Mouse (Mus musculus) megakaryocyte progenitor cell, adult 5-6 weeks (primary cell): ENCODE results near the gene Ezr. TPM values are rescaled to one million over a fixed set of nuclear protein-coding genes. Genes with fewer than 3 reads are reported as not detected.
A peak's percentile ranks its signal among the peaks of the same experiment; 100 is the strongest.

Source experiments
- ATAC-seq: replicated peaks from 2 replicates; pipeline ENCODE4 v1.8.0; 2016; ENCODE audit warnings: mild to moderate bottlenecking, moderate TSS enrichment, inconsistent platforms; ENCODE audit not compliant: poor library complexity
- total RNA-seq, 2 experiments: library from RNA; stranded (forward) in 1 of 2; stranded (reverse) in 1 of 2; fragments of 157-497, 149-512 nt in 1 of 2; fragments of 200-1000 nt in 1 of 2; gene quantifications; 2 replicates each; pipeline versions ENCODE4 v1.2.3 to v1.2.4; 2015 to 2017

Gene Ezr
- total RNA-seq (2015), result 43.8 and 45.3 TPM in 2 replicates
- 118 and 129 TPM in 2 replicates for total RNA-seq (2017)

DNA sequence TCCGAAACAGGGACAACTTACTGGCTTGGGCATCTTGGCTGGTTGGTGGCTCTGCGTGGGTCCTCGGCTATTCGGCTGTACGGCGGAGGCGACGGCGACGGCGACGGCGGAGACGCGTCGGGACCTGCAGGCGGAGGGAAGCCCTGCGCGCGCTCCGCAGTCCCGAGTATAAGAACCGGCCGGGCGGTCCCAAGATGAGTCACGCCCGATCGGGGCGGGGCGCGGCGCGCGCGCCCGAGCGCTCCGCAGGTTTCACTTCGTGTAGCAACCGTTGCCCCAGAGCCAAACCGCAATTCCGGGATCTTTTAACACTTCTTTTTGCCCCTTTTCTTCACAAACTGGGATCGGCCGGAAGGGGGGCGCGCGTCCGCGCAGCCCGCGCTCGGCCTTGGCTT, at the start of gene Ezr:
Ezr (minus strand) TSS at position 174 of the 395 bp plus-strand sequence.
- peak; percentile 72 for ATAC-seq

DNA sequence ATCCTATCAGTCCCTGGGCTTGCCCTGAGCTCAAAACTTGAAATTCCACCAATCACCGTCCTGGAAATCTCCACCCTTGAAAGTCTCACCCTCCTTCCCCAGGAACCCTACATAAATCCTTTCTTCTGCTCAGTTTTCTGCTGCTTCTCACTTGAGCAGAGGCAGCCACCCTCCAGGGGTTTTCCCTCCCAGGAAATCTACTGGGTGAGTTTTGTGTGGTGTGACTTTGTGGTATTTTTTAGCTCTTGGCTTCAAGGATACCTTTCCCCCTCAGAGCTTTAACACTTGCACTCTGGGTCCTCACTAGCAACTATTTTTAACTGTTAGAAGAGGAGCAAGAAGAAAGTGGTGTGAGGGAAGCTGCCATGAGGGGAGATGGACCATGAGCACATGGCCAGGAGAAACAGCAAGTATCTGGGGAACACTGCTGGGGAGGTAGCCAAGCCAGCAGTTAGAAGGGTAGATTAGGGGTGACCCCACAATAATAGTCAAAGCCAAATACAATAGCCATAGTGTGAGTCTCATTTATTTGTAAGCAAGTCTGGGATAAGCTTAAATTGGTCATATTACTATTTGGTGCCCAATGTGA, 47.5 kb upstream of the Ezr start:
- no peak for ATAC-seq

DNA sequence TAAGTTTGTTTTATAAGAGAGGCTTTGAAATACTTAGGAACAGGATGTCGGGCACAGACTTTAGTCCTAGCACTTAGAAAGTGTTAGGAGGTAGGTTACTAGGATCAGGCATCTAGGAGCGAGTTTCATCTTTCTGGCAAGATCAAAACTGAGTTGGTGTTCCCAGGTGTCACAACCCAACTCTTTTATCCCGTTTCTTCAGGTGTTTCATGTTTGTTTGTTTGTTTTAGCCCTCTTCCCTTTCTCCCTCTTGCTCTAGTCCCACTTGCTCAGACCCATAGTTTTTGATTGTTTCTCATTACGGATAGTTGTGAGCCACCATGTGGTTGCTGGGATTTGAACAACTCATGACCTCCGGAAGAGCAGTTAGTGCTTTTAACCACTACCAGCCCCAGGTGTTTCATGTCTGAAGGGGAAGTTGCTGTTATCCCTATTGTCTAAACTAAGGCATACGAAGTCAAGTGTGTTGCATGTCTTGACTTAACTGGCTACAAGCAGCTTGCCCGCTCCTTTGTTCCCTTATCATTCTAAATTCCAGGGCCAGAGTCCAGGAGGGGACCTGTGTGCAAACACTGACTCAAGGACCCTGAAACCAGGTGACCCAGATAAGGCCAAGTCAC, 46.1 kb upstream of the Ezr start:
- no peak for ATAC-seq

DNA sequence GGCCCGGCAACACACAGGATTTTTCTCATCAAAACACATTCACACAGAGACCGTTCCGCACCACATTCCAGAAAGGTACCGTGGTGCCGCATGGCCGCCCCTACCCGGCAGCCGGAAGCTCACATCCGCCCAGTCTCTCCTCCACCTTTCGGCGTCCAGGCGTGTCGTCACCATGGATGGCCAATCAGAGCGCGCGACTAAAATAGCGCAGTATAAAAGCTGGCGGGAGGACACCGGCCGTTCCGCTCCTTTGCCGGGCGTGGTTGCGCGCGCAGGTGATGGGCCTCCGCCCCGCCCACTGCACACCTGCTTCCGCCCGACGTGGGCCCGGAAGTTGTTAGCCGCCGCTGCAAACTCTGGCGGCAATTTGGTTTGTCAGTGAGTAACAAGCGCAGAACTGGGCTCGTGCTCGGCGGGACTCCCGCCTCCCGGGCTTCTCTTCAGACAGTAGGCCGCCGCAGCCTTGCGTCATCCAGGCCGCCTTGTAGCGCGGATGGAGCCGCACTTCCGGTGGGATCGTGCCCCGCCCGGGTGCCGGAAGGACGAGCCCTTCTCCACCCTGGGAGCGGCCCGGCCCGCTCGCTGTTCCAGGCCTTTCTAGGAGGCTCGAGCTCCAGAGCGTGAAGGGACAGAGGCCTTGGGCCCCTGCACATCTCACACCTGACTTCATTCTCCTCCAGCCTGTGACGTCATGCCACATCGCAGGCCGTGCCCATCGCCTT, 45.3 kb upstream of the Ezr start:
- peak; percentile 89 for ATAC-seq

DNA sequence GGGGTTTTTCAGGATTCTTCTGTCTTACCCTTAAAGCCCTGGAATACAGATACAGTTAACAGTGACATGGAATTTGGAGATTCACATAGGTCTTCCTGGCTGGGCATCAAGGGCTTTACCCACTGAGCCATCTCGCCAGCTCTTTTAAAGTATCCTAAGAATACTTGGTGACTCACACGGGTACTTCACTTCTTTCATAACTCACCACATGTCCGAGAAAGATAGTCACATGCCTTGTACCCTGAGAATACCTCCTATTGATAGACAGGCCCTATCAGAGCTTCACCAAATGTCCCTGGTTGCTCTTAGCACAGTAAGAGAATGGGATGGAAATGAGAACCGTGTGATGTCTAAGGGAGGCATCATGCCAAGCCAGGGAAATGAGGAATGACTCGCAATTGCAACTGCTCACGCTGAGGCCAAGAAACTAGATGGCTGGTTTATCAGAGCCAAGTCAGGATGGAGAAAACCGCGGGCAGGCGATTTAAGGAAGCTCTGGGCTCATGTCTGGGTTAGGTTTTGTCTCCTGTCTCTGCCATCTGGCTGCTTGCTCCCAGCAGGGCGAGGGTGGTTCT, 44.7 kb upstream of the Ezr start:
- peak; percentile 65 for ATAC-seq

DNA sequence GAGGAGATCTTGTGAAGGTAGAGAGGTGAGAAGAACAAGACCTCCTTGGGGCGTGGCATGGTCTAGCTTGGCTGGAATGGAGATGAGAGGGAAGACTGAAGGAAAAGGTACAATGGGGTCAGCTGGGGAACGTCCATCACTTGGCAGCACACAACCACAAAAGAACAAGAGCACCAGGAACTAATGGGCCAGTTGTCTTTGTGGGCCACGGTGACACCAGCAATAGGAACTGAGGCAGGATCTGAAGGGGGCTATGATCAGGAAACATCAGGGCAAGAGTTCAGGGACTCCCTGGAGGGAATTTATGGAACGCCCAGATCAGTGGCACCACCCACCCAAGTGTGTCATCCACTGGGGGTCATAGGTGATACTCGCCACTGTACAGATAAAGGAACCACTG, 34.2 kb upstream of the Ezr start:
- no peak for ATAC-seq

DNA sequence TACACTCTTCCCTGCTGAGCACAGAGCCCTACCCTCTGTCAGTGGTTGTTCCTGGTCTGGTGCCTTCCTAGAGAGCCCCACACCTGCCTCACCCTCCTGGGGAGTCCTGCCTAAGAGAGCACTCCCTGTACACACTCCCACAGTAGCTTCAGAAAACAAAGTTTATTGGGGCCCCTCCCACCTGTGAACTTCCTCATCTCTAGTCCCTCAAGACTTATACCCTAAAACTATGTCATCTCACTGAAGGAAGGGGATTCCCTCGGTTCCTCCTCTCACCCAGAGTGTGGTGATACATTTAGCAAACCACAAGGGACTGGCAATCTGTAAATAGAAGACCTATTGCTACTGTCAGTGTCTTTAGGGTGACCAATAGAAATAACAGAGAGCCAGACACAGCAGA, 33.6 kb upstream of the Ezr start:
- peak; percentile 74 for ATAC-seq

DNA sequence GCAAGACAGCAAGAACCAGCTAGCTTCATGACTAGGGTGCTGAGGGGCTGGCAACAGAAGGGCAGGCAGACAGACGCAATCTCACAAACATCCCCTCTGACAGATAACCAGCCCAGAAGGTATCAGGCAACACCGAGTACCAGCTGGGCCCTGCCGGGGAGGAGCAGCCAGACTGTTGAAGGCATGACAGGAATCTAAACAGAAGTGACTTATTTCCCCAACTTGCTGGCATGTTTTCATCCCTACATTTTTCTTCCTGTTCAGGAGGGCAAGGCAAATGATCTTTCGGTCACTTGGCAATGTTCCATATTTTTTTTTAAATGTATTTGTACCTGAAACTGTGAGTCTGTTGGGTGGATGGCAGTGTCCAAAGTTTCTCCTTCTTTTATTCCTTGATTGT, 32.1 kb upstream of the Ezr start:
- ATAC-seq, result peak; percentile 65

DNA sequence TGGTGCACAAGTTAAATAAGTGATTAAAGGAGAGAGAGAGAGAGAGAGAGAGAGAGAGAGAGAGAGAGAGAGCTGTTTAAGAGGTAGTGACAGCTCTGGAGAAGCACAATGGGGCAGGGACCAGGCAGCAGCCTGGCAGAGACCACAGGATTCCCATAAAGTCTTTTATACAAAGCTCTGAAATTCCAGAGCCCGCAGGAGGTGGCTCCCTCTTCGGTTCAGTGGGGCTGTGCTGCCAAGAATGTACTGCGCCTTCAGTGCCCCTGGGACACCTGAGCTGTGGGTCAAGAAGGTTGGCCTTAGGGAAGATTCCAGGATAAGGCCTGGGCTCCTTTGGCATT, 30.2 kb upstream of the Ezr start:
- ATAC-seq, result no peak

DNA sequence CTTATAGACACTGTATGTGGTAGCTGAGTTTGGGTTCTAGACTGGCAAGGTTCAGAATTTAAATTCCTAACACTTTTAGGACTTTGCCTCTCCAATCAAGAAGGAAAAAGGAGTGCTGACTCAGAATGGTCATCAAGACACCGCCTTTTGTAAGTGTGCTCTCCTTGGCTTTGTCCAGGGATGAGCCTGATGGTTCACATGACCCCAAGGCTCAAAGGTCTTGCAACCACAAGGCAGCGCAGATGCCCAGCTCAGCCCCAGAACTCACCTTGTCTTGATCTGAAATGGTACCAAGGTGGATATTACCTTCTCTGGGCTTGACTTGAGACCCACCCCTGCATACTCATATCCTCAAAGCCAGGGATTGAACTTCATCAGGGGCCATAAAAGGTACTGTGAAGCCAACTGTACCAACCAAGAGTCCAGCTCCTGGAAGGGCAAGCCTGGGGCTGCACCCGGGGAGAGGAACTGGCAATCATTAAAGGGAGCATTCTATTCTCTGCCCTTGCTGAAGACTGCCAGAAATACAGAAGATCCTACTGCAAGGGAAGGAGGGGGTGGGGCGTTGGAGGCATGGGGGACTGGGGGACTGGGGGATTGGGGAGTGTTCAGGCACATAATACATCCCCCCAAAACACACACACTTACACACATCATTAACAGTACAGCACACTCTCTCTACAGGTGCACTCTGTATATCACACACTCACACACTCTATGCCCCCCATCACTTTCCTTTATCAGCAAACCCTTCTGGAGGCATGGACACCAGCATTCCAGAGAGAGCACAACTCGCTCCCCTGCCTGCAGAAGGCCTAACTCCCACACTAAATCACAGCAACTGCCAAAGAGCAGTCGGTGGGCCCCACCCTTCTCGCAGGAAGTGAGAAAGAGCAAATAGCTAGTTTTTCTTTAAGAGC, 29.6 kb upstream of the Ezr start:
- ATAC-seq, result no peak

DNA sequence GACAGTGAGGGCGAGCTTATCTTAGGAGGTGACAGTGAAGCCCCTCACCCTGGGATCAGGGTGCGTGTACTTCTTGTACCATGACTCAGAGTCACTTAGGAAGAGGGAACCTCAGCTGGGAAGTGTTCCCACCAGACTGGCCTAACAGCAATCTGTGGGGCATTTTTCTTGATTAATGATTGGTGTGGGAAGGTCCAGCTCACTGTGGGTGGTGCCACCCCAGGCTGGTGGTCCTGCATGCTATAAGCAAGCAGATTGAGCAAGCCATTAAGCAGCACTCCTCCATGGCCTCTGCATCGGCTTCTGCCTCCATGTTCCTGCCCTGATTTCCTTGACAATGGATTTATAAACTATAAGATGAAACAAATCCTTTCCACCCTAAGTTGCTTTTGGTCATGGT, 26.7 kb upstream of the Ezr start:
- no peak for ATAC-seq

DNA sequence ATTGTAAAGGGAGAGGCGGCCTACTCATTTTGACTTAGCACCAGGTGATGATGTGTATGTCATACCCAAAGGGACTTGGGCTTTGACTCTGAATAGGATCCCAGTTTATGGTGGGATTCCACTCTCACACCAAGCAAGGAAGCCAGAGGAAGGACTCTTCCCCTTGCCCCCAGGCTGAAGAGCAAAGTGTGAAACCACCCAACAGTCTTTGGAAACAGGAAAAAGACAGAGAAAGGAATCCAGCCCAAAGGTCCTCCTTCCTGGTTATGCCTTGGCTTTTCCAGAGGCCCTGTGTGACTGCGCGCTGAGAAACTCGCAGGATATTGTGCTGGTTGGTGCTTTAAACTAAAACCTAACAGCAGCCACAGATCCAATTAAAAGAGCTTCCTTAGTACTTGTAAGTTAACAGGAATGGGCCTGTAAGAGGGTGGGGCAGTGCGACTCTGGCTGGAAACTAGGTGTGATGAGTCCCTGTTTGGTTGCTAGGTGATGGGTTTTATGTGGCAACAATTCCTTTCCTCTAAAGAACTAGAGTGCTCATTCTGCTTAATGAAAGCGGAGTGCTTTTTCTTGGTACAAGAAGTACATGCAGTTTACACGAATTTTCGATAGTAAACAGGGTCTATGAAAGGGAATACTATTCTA, 26.1 kb upstream of the Ezr start:
- ATAC-seq, result no peak

DNA sequence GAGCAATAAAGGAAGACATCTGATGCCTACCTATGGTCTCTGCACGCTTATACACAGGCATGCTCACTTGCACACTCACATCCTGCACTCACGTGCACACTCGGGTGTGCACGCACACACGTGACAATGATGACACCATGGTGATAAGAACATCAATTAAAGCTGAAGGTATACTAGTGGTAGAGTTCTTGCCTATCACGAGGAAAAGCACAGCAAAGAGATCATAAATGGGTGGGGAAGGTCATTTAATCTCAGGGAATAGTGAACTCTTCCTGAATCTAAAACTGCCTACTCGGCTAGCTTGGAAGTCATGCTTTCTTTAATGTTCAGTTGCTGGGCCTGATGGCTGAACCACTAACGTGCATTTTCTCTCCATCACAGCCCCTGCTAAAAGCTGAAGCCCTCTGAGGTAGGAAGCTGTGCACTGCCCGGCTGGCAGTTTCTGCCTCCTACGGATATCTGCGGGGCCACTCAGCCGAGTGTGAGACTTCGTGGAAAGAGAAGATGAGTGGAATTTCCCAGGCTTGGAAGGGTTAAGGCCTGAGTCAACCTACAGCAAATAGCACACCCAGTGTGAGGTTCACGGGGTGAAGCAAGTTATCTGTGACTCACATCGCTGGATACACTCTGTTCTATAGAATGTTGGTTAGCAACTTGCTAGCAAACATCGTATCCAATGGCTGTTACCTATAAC, 25.4 kb upstream of the Ezr start:
- ATAC-seq, result no peak

DNA sequence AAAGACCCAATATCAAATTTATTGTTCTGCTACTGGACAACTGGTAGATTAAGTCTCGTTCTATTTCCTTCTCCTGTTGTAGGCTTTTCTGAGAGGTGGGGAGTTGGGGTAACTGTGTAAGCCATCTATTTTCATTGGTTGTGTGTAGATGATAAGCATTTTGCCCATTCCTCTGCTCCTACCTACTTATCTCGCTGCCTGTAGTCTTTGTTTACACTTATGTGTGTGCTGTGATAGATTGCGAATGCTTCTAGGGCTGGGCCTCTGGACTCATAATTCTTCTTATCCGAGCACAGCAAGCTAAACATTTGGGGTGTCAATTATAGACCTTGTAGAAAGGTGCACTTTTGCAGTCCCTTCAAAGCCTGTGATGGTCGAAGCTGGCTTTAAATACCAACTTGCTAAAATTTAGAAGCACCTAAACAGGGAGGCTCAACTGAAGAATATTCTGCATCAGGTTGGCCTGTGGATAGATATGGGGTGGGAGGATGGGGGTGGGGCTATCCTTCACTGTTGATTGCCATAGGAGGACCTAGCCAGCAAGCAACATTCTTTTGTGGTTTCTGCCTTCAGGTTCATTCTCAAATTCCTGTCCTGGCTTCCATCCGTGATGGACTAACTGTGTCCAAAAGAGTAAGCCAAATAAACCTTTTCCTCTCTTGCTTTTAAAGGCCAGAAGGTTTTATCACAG, 22.4 kb upstream of the Ezr start:
- ATAC-seq, result peak; percentile 99

DNA sequence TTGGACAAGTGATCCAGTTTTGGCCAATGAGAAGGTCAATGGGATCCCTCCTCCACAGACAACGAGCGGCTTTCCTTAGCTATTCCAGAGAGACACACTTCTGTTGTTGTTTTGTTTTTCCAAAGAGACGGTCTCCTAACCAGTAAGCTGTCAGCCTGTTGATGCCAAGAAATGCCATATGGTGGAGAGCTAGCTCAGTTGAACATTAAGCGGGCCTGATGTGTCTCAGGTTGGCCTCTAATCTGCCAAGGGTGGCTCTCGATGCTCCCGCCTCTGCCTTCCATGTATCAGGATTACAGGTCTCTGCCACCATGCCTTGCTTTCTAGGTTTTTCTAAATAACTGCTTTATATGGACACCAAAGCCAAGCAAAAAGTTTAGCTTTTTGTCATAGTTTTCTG, 21.5 kb upstream of the Ezr start:
- ATAC-seq, result no peak

DNA sequence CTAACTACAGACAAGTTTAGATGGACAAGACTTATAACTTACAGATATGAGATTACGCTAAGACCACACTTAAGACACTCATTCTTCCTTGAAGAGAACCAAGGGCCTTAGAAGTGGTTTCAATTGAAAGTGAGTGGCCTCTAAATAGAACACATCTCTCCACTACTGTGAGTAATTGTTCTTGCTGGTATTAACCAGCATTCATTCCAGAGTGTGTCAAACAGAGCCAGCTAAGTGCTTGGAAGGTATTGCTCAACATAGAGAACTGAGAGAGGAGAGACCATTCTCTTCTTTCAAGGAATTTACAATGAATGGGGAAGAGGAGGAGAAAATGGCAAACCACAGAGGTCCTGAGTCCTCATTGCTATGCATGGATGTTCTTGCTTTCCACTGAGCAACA, 21.0 kb upstream of the Ezr start:
- ATAC-seq, result no peak

DNA sequence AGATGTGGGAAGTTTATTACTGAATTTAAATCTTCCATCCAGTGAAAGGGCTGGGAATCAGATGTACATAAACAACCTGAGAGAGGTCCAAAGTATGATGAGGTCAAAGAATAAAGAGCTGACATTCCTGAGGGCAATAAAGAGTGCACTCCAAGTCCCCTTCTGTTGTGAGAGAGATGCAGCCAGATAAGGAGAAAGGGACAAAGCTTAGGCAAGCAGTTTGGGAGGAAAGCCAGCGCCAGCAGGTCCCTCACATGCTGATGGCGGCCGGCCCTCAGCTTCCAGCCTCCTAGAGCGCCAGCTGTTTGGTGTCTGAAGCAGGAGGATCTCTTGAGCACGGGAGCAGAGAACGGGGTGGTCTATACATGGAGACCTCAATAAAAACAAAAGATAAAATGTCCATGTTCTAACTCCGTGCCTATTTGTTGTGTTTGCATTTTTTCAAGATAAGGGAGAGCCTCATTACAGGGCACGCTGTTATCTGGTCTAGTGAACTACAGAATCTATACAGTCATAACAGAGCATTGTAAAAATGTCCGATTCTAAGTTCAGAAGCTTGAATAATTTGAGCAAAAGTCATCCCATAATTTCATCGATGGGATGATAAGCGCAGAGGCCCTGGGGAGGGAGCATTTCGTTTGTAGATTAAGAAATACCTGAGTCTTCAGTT, 15.9 kb upstream of the Ezr start:
- no peak for ATAC-seq

DNA sequence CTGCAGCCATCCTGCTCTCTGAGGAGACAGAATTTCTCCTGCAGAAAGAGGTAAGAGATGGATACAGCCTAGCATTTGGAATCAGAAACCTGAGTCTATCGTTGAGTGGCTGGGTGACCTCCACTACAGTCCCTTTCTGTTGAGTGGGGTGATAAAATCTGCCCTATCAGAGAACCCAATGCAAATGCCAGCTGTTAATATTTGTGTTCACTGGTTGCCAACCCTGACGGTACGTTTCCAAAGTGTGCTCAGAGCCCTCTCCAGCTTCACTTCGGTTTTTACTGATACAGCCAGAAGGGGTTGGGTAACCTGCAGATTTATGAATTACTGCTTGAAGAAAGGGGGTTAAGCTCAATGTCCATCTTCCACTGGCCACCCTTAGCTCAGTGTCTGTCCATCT, 14.9 kb upstream of the Ezr start:
- no peak for ATAC-seq

DNA sequence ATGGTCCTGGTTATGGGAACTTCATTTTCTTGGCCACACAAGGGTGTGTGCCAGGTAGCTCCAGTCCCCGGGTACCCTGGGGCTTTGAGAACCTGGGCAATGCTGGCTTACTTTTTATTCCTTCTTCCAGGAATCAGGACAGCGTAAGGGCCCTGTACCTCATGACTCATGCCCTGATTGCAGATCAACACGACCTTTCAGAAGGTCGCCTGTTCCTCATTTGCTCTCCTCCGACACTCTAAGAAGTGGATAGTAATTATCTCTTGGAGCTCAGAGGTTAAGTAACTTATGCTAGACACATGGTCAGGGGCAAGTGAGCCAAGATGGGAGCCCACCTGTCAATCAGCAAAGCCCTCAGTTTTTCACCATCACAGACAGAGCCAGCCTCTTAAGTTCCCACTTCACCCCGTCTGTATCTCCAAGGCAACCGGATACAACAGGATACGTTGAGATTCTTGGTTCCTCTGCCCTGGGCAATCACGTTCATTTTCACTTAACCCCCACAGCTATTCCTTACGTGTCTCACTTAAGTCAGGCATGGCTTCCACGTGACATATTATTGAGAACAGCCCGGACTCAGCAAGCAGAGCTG, 11.7 kb upstream of the Ezr start:
- peak; percentile 63 for ATAC-seq
